Mouse (Mus musculus) MEL (cell line): ENCODE results near the gene Syt6.

Source experiments
- E2F4 ChIP-seq: IDR thresholded peaks from 2 replicates; pipeline ENCODE4 v1.6.1; 2011; ENCODE audit warnings: low read depth, low read length, improper control_type of control experiment, borderline replicate concordance
- MAZ ChIP-seq: IDR thresholded peaks from 2 replicates; pipeline ENCODE4 v1.6.1; 2012; ENCODE audit warnings: low read depth, mild to moderate bottlenecking, inconsistent platforms, low read length, improper control_type of control experiment
- POLR2AphosphoS5 ChIP-seq: IDR thresholded peaks from 2 replicates; pipeline ENCODE4 v1.6.1; 2012; ENCODE audit warnings: low read depth, borderline replicate concordance, mild to moderate bottlenecking, inconsistent platforms, low read length, moderate library complexity, mixed read lengths
- USF1 ChIP-seq: IDR thresholded peaks from 2 replicates; pipeline ENCODE4 v1.6.1; 2014; ENCODE audit warnings: low read depth, mild to moderate bottlenecking, inconsistent platforms, low read length, improper control_type of control experiment, moderate library complexity
- USF2 ChIP-seq, 2 experiments: IDR thresholded peaks; 2 replicates each; pipeline ENCODE4 v1.6.1; 2011 to 2012; ENCODE audit warnings: improper control_type of control experiment in 2 of 2, low read length in 2 of 2, borderline replicate concordance in 1 of 2, inconsistent platforms in 1 of 2, low read depth in 1 of 2, mild to moderate bottlenecking in 1 of 2; ENCODE audit not compliant: insufficient read depth in 1 of 2

DNA sequence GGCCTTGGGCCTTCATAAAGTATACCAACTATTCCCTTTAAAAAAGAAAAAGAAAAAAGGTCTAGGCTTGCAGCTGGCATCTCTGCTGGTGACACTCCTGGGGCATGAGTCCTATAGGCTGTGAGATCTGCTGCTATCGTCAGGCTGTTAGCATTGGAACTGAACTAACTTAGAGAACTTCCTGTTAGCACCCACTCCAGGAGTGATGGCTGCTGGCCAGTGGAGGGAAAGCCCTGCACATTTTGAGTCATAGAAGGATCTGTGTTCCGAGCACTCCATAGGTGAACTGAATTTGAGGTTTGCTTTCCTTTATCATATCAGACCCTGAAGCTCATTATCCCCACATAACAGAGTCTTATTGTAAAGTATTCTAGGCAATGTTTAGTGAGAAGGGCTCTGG lies 85.0 kb downstream of the Syt6 start:
- no peak for TF ChIP-seq USF2 (IDR thresholded peaks at IDR 0.05; ENCODE audit: borderline replicate concordance in 1 of 2, insufficient read depth in 1 of 2, low read depth in 1 of 2, low read length in 2 of 2)
- TF ChIP-seq E2F4: no peak
- no peak for TF ChIP-seq USF1
- no peak for TF ChIP-seq POLR2AphosphoS5
- no peak for TF ChIP-seq MAZ
